Mouse (Mus musculus): ENCODE measurements around the gene Gjd3. TPM values are rescaled to one million over a fixed set of nuclear protein-coding genes. Genes with fewer than 3 reads are reported as not detected.

The Gjd3 gene
- polyA plus RNA-seq, 1 experiment from 2014 or later, result 1.9 TPM

GRCm38 (mm10) chr11:98963191-98964021 lies 19.4 kb downstream of the Gjd3 start:
- peaks cover 4% of the 10 kb centered on the region; the same call in 1 of the 2 replicates for H3K36me3 ChIP-seq (ENCODE audit: control insufficient read depth, insufficient read depth, low read length)

GRCm38 (mm10) chr11:98962421-98963095 lies 20.3 kb downstream of the Gjd3 start:
- peaks cover 4% of the 10 kb centered on the region; the same call in 1 of the 2 replicates for H3K36me3 ChIP-seq (ENCODE audit: control insufficient read depth, insufficient read depth, low read length)

More at GRCm38 (mm10) chr11:98963191-98964021, 19.4 kb downstream of the Gjd3 start:
- Histone ChIP-seq H3K4me2 (replicated peaks; ENCODE audit: low read depth) (peak overlapping the region; percentile 99), H3K4me1 (replicated peaks; ENCODE audit: control insufficient read depth, insufficient read depth) (peaks cover 29% of the 10 kb centered on the region), H3K27ac (replicated peaks) (peak overlapping the region; percentile 93), H3K9me3 (ENCODE audit: control insufficient read depth, low read length) (no peaks in the 10 kb centered on the region), H3K4me3 (ENCODE audit: low read depth, low read length) (peak overlapping the region; percentile 70), H3K9ac (ENCODE audit: low read length) (peak overlapping the region; percentile 66), H3K27me3 (ENCODE audit: control insufficient read depth, insufficient read depth, low read length) (no peaks in the 10 kb centered on the region)
- TF ChIP-seq CTCF (IDR thresholded peaks at IDR 0.05; ENCODE audit: low read depth), result peak; percentile 24
- TF ChIP-seq EP300 (optimal IDR thresholded peaks at IDR 0.05), result no peak
- peak; percentile 91 for DNase-seq (ENCODE audit: low spot score)
- WGBS, result 1% methylated on average over 31 of the region's 32 CpGs
- peak; percentile 76 for ATAC-seq (ENCODE audit: low FRiP score, low TSS enrichment)

GRCm38 (mm10) chr11:98961766-98962165 lies 21.1 kb downstream of the Gjd3 start:
- Histone ChIP-seq H3K9me3 (ENCODE audit: control insufficient read depth, low read length) (no peaks in the 10 kb centered on the region), H3K27ac (replicated peaks) (peak overlapping the region; percentile 93), H3K27me3 (ENCODE audit: control insufficient read depth, insufficient read depth, low read length) (no peaks in the 10 kb centered on the region), H3K4me2 (replicated peaks; ENCODE audit: low read depth) (peak overlapping the region; percentile 99), H3K9ac (ENCODE audit: low read length) (peak overlapping the region; percentile 82), H3K36me3 (ENCODE audit: control insufficient read depth, insufficient read depth, low read length) (peaks cover under 1% of the 10 kb centered on the region; the same call in 1 of the 2 replicates), H3K4me1 (replicated peaks; ENCODE audit: control insufficient read depth, insufficient read depth) (peaks cover 22% of the 10 kb centered on the region), H3K4me3 (ENCODE audit: low read depth, low read length) (peak overlapping the region; percentile 70)
- ATAC-seq (ENCODE audit: low FRiP score, low TSS enrichment), result no peak
- DNase-seq (ENCODE audit: low spot score), result peak; percentile 77
- 5% methylated on average over 8 of the region's 8 CpGs for WGBS
- no peak for TF ChIP-seq EP300 (optimal IDR thresholded peaks at IDR 0.05)
- no peak for TF ChIP-seq CTCF (IDR thresholded peaks at IDR 0.05; ENCODE audit: low read depth)

More at GRCm38 (mm10) chr11:98962421-98963095, 20.3 kb downstream of the Gjd3 start:
- TF ChIP-seq CTCF (IDR thresholded peaks at IDR 0.05; ENCODE audit: low read depth) (0 out of 2 replicates have a peak, but pooled peaks have one; percentile 14), EP300 (optimal IDR thresholded peaks at IDR 0.05) (no peak)
- WGBS, result 21% methylated on average over 12 of the region's 12 CpGs
- Histone ChIP-seq H3K9ac (ENCODE audit: low read length) (peak overlapping the region; percentile 66), H3K27ac (replicated peaks) (peak overlapping the region; percentile 93), H3K4me1 (replicated peaks; ENCODE audit: control insufficient read depth, insufficient read depth) (peaks cover 25% of the 10 kb centered on the region), H3K9me3 (ENCODE audit: control insufficient read depth, low read length) (no peaks in the 10 kb centered on the region), H3K27me3 (ENCODE audit: control insufficient read depth, insufficient read depth, low read length) (no peaks in the 10 kb centered on the region), H3K4me3 (ENCODE audit: low read depth, low read length) (peak overlapping the region; percentile 70), H3K4me2 (replicated peaks; ENCODE audit: low read depth) (peak overlapping the region; percentile 99)
- DNase-seq (ENCODE audit: low spot score), result peak; percentile 13
- no peak for ATAC-seq (ENCODE audit: low FRiP score, low TSS enrichment)

- ATAC-seq (ENCODE audit: low FRiP score, low TSS enrichment) (no peak), DNase-seq (ENCODE audit: low spot score) (peak; percentile 50)
- Histone ChIP-seq H3K9me3 (ENCODE audit: control insufficient read depth, low read length) (no peaks in the 10 kb centered on the region), H3K27ac (replicated peaks) (peak overlapping the region; percentile 92), H3K4me3 (ENCODE audit: low read depth, low read length) (peak overlapping the region; percentile 70), H3K9ac (ENCODE audit: low read length) (peak overlapping the region; percentile 82), H3K4me2 (replicated peaks; ENCODE audit: low read depth) (peak overlapping the region; percentile 99), H3K4me1 (replicated peaks; ENCODE audit: control insufficient read depth, insufficient read depth) (peaks cover 19% of the 10 kb centered on the region), H3K27me3 (ENCODE audit: control insufficient read depth, insufficient read depth, low read length) (no peaks in the 10 kb centered on the region), H3K36me3 (ENCODE audit: control insufficient read depth, insufficient read depth, low read length) (no peaks in the 10 kb centered on the region)
- 5% methylated on average over 18 of the region's 18 CpGs for WGBS
- TF ChIP-seq EP300 (optimal IDR thresholded peaks at IDR 0.05), result no peak
- TF ChIP-seq CTCF (IDR thresholded peaks at IDR 0.05; ENCODE audit: low read depth), result no peak
These were observed 21.7 kb downstream of the Gjd3 start for GRCm38 (mm10) chr11:98961051-98961592.

GRCm38 (mm10) chr11:98960313-98960906 lies 22.4 kb downstream of the Gjd3 start:
- peak overlapping the region; percentile 92 for H3K27ac ChIP-seq (replicated peaks)
- ATAC-seq (ENCODE audit: low FRiP score, low TSS enrichment) (peak; percentile 41), DNase-seq (ENCODE audit: low spot score) (peak; percentile 90)
- H3K4me3 ChIP-seq (ENCODE audit: low read depth, low read length), result peak overlapping the region; percentile 70
- H3K4me2 ChIP-seq (replicated peaks; ENCODE audit: low read depth), result peak overlapping the region; percentile 99
- no peaks in the 10 kb centered on the region for H3K9me3 ChIP-seq (ENCODE audit: control insufficient read depth, low read length)
- WGBS, result under 1% methylated on average over 34 of the region's 53 CpGs
- no peaks in the 10 kb centered on the region for H3K27me3 ChIP-seq (ENCODE audit: control insufficient read depth, insufficient read depth, low read length)
- peaks cover 14% of the 10 kb centered on the region for H3K4me1 ChIP-seq (replicated peaks; ENCODE audit: control insufficient read depth, insufficient read depth)
- TF ChIP-seq CTCF (IDR thresholded peaks at IDR 0.05; ENCODE audit: low read depth) (no peak), EP300 (optimal IDR thresholded peaks at IDR 0.05) (no peak)
- H3K9ac ChIP-seq (ENCODE audit: low read length), result peak overlapping the region; percentile 82
- no peaks in the 10 kb centered on the region for H3K36me3 ChIP-seq (ENCODE audit: control insufficient read depth, insufficient read depth, low read length)

All from stomach, postnatal 0 days (tissue).